Mouse (Mus musculus): ENCODE measurements around the gene Krtap28-10. TPM values are rescaled to one million over a fixed set of nuclear protein-coding genes. Genes with fewer than 3 reads are reported as not detected.
A peak's percentile ranks its signal among the peaks of the same experiment; 100 is the strongest.

Gene Krtap28-10
- total and polyA plus RNA-seq, 3 experiments, result not detected

- H3K9me3 ChIP-seq (replicated peaks; ENCODE audit: low read length), result no peaks in the 10 kb centered on the region
- H3K9ac ChIP-seq (ENCODE audit: insufficient read depth, low read depth), result no peak within 1 kb of the TSS
- H3K27me3 ChIP-seq (replicated peaks), result peaks cover 8% of the 10 kb centered on the region
- no peak within 1 kb of the TSS for H3K27ac ChIP-seq (ENCODE audit: insufficient read depth, low read depth)
- dilution Hi-C loops (cut with MboI; ENCODE audit: extremely low pct_ligation_motif_present, extremely low pct_unique_long_range_greater_than_20kb, low sequenced_read_pairs) (no loop called here), in situ Hi-C loops (cut with MboI; ENCODE audit: low pct_ligation_motif_present, low pct_unique_long_range_greater_than_20kb, low sequenced_read_pairs) (no loop called here)
- no peaks in the 10 kb centered on the region for H3K36me3 ChIP-seq (replicated peaks in 1 of 2; ENCODE audit: control insufficient read depth in 1 of 2, insufficient read depth in 1 of 2, low read length in 1 of 2)
- no peaks in the 10 kb centered on the region for H3K79me2 ChIP-seq (replicated peaks; ENCODE audit: control insufficient read depth, extremely low read depth, insufficient read depth, poor library complexity, severe bottlenecking)
- H3K4me1 ChIP-seq (ENCODE audit: control insufficient read depth in 1 of 2, insufficient read depth in 2 of 2), result peaks cover 5 to 9% of the 10 kb centered on the region in 2 experiments; a peak in 3 of 4 replicates
- DNase-seq (ENCODE audit: extremely low read depth), result peak; percentile 62
- TF ChIP-seq USF2 (conservative IDR thresholded peaks at IDR 0.05; ENCODE audit: low read depth, low read length), result no peak
- peak; percentile 19 for TF ChIP-seq RAD21 (IDR thresholded peaks at IDR 0.05; ENCODE audit: low read depth, low read length)
- TF ChIP-seq CTCF (conservative IDR thresholded peaks at IDR 0.05 in 1 of 2, IDR thresholded peaks at IDR 0.05 in 1 of 2; ENCODE audit: low read depth in 2 of 2, low read length in 2 of 2), result peak in 1 of 2 experiments; percentile 43; a peak in 2 of 4 replicates
- H3K4me3 ChIP-seq (replicated peaks in 1 of 3; ENCODE audit: low read depth in 2 of 3, low read length in 2 of 3, poor library complexity in 1 of 3), result no peak within 1 kb of the TSS
- H3K4me2 ChIP-seq (ENCODE audit: insufficient read depth, low read depth, poor library complexity, severe bottlenecking), result peak within 1 kb of the TSS; percentile 42; the same call in 1 of the 2 replicates
These were observed 2.7 kb upstream of the Krtap28-10 start, which contains the start of gene Gm47969 for GRCm38 (mm10) chr1:83044882-83045427. Gm47969 (plus strand) TSS chr1:83044932.

GRCm38 (mm10) chr1:83039080-83039479, 3.2 kb downstream of the Krtap28-10 start:
- dilution Hi-C loops (cut with MboI; ENCODE audit: extremely low pct_ligation_motif_present, extremely low pct_unique_long_range_greater_than_20kb, low sequenced_read_pairs) (no loop called here), in situ Hi-C loops (cut with MboI; ENCODE audit: low pct_ligation_motif_present, low pct_unique_long_range_greater_than_20kb, low sequenced_read_pairs) (no loop called here)
- no peaks in the 10 kb centered on the region for H3K79me2 ChIP-seq (replicated peaks; ENCODE audit: control insufficient read depth, extremely low read depth, insufficient read depth, poor library complexity, severe bottlenecking)
- TF ChIP-seq BHLHE40 (IDR thresholded peaks at IDR 0.05; ENCODE audit: low read depth, low read length), result no peak
- TF ChIP-seq ZKSCAN1 (IDR thresholded peaks at IDR 0.05; ENCODE audit: borderline replicate concordance, low read depth, low read length), result no peak
- no peaks in the 10 kb centered on the region for H3K36me3 ChIP-seq (replicated peaks in 1 of 2; ENCODE audit: control insufficient read depth in 1 of 2, insufficient read depth in 1 of 2, low read length in 1 of 2)
- no peak overlapping the region for H3K4me3 ChIP-seq (replicated peaks in 1 of 3; ENCODE audit: low read depth in 2 of 3, low read length in 2 of 3, poor library complexity in 1 of 3)
- H3K4me2 ChIP-seq (ENCODE audit: insufficient read depth, low read depth, poor library complexity, severe bottlenecking), result no peak overlapping the region
- no peak overlapping the region for H3K9ac ChIP-seq (ENCODE audit: insufficient read depth, low read depth)
- DNase-seq (ENCODE audit: extremely low read depth), result no peak
- no peak overlapping the region for H3K27ac ChIP-seq (ENCODE audit: insufficient read depth, low read depth)
- no peaks in the 10 kb centered on the region for H3K9me3 ChIP-seq (replicated peaks; ENCODE audit: low read length)
- H3K4me1 ChIP-seq (ENCODE audit: control insufficient read depth in 1 of 2, insufficient read depth in 2 of 2), result peaks cover 0 to 2% of the 10 kb centered on the region in 2 experiments; a peak in 1 of 4 replicates
- H3K27me3 ChIP-seq (replicated peaks), result peaks cover 5% of the 10 kb centered on the region

- no peaks in the 10 kb centered on the region for H3K27me3 ChIP-seq (replicated peaks)
- H3K27ac ChIP-seq (ENCODE audit: insufficient read depth, low read depth), result no peak within 1 kb of the TSS
- peak within 1 kb of the TSS; percentile 33 to 52 (median 44) for H3K4me3 ChIP-seq (replicated peaks in 1 of 3; ENCODE audit: low read depth in 2 of 3, low read length in 2 of 3, poor library complexity in 1 of 3)
- dilution Hi-C loops (cut with MboI; ENCODE audit: extremely low pct_ligation_motif_present, extremely low pct_unique_long_range_greater_than_20kb, low sequenced_read_pairs) (no loop called here), in situ Hi-C loops (cut with MboI; ENCODE audit: low pct_ligation_motif_present, low pct_unique_long_range_greater_than_20kb, low sequenced_read_pairs) (no loop called here)
- H3K9me3 ChIP-seq (replicated peaks; ENCODE audit: low read length), result no peaks in the 10 kb centered on the region
- peak within 1 kb of the TSS; percentile 79 for H3K9ac ChIP-seq (ENCODE audit: insufficient read depth, low read depth)
- peaks cover 0 to 2% of the 10 kb centered on the region in 2 experiments; a peak in 1 of 4 replicates for H3K4me1 ChIP-seq (ENCODE audit: control insufficient read depth in 1 of 2, insufficient read depth in 2 of 2)
- peak; percentile 16 for DNase-seq (ENCODE audit: extremely low read depth)
- H3K36me3 ChIP-seq (replicated peaks in 1 of 2; ENCODE audit: control insufficient read depth in 1 of 2, insufficient read depth in 1 of 2, low read length in 1 of 2), result no peaks in the 10 kb centered on the region
- H3K4me2 ChIP-seq (ENCODE audit: insufficient read depth, low read depth, poor library complexity, severe bottlenecking), result peak within 1 kb of the TSS; percentile 75
- no peaks in the 10 kb centered on the region for H3K79me2 ChIP-seq (replicated peaks; ENCODE audit: control insufficient read depth, extremely low read depth, insufficient read depth, poor library complexity, severe bottlenecking)
- TF ChIP-seq MAX (IDR thresholded peaks at IDR 0.05; ENCODE audit: low read length), result no peak
- no peak for TF ChIP-seq USF1 (IDR thresholded peaks at IDR 0.05; ENCODE audit: low read depth, low read length)
- no peak for TF ChIP-seq MYC (IDR thresholded peaks at IDR 0.05; ENCODE audit: low read depth, low read length)
- peak; percentile 50; the same call in 1 of the 2 replicates for TF ChIP-seq MAZ (IDR thresholded peaks at IDR 0.05; ENCODE audit: low read depth, low read length)
- 0 out of 2 replicates have a peak, but pooled peaks have one; percentile 22 for TF ChIP-seq ELF1 (IDR thresholded peaks at IDR 0.05; ENCODE audit: low read depth, low read length)
- TF ChIP-seq MEF2A (IDR thresholded peaks at IDR 0.05; ENCODE audit: borderline replicate concordance, low read depth, low read length), result 0 out of 2 replicates have a peak, but pooled peaks have one; percentile 12
- TF ChIP-seq IRF4 (IDR thresholded peaks at IDR 0.05; ENCODE audit: low read depth, low read length), result no peak
- TF ChIP-seq JUND (conservative IDR thresholded peaks at IDR 0.05; ENCODE audit: low read depth, low read length), result no peak
- TF ChIP-seq MAFK (IDR thresholded peaks at IDR 0.05; ENCODE audit: insufficient replicate concordance, low read length), result no peak
- TF ChIP-seq E2F4 (IDR thresholded peaks at IDR 0.05; ENCODE audit: insufficient replicate concordance, low read depth, low read length), result no peak
- peak; percentile 62 for TF ChIP-seq POLR2A (IDR thresholded peaks at IDR 0.05; ENCODE audit: low read depth, low read length)
- TF ChIP-seq BHLHE40 (IDR thresholded peaks at IDR 0.05; ENCODE audit: low read depth, low read length), result 0 out of 2 replicates have a peak, but pooled peaks have one; percentile 9
- TF ChIP-seq USF2 (conservative IDR thresholded peaks at IDR 0.05; ENCODE audit: low read depth, low read length), result no peak
- TF ChIP-seq CTCF (conservative IDR thresholded peaks at IDR 0.05 in 1 of 2, IDR thresholded peaks at IDR 0.05 in 1 of 2; ENCODE audit: low read depth in 2 of 2, low read length in 2 of 2), result no peak
- no peak for TF ChIP-seq TBP (conservative IDR thresholded peaks at IDR 0.05; ENCODE audit: low read depth, low read length)
- TF ChIP-seq ZNF384 (IDR thresholded peaks at IDR 0.05; ENCODE audit: low read depth, low read length), result no peak
- no peak for TF ChIP-seq RAD21 (IDR thresholded peaks at IDR 0.05; ENCODE audit: low read depth, low read length)
- no peak for TF ChIP-seq KAT2A (IDR thresholded peaks at IDR 0.05; ENCODE audit: insufficient replicate concordance, low read length)
- no peak for TF ChIP-seq ZMIZ1 (IDR thresholded peaks at IDR 0.05; ENCODE audit: low read depth, low read length)
- no peak for TF ChIP-seq POLR2AphosphoS2 (IDR thresholded peaks at IDR 0.05; ENCODE audit: low read depth, low read length)
- TF ChIP-seq NRF1 (IDR thresholded peaks at IDR 0.05; ENCODE audit: low read depth, low read length), result peak; percentile 91
- TF ChIP-seq NELFE (IDR thresholded peaks at IDR 0.05; ENCODE audit: low read depth, low read length), result peak; percentile 56
These were observed 4.1 kb downstream of the Krtap28-10 start, which contains the start of gene Slc19a3 for GRCm38 (mm10) chr1:83038109-83038672. Slc19a3 (minus strand) TSS chr1:83038448.
